Mouse (Mus musculus) lung, adult 2 months (tissue): Measurements from ENCODE around the gene Syt1. TPM values are rescaled to one million over a fixed set of nuclear protein-coding genes. Genes with fewer than 3 reads are reported as not detected.

Experiments used
- DNase-seq: peaks from one replicate; pipeline ENCODE4 v3.0.0; 2022
- H3K4me1 ChIP-seq: fragments of 200-500 bp; 2 replicates; pipeline ENCODE4 v1.6.1; 2011; ENCODE audit warnings: low read length; ENCODE audit not compliant: control insufficient read depth, insufficient read depth
- H3K4me3 ChIP-seq: fragments of 200-500 bp; replicated peaks from 2 replicates; pipeline ENCODE3; 2011; ENCODE audit warnings: low read depth, mild to moderate bottlenecking, control low read depth, low read length; ENCODE audit errors: extremely low read depth
- CTCF ChIP-seq: fragments of 200-500 bp; IDR thresholded peaks from 2 replicates; pipeline ENCODE4 v1.5.1; 2011; ENCODE audit warnings: mild to moderate bottlenecking, low read length, control low read depth; ENCODE audit not compliant: insufficient read depth
- POLR2A ChIP-seq: fragments of 200-500 bp; IDR thresholded peaks from 2 replicates; pipeline ENCODE4 v1.6.1; 2011; ENCODE audit warnings: low read depth, mild to moderate bottlenecking, control low read depth, low read length, borderline replicate concordance; ENCODE audit errors: extremely low read depth
- WGBS: fragments of 180-500 bp; shearing (Covaris S2); methylation state at CpG from one replicate; pipeline ENCODE4 v1.1.7; 2018; 5-methylcytosine and 5-hydroxymethylcytosine counted together
- polyA plus RNA-seq: library from polyadenylated mRNA; depleted of rRNA; stranded (reverse); fragments of >200 nt; gene quantifications from 2 replicates; pipeline ENCODE4 v1.2.3, GENCODE M21; 2012

Gene Syt1
- polyA plus RNA-seq, 1 experiment = 0.17 TPM

GRCm38 (mm10) chr10:108724878-108725277 lies 285.9 kb downstream of the Syt1 start:
- DNase-seq = no peak
- 75% methylated on average over 3 of the region's 3 CpGs for WGBS
- no peaks in the 10 kb centered on the region for H3K4me1 ChIP-seq
- TF ChIP-seq CTCF = no peak
- TF ChIP-seq POLR2A = no peak
- H3K4me3 ChIP-seq = no peak overlapping the region

- no peak for TF ChIP-seq CTCF
- TF ChIP-seq POLR2A = no peak
- Histone ChIP-seq H3K4me1 (no peaks in the 10 kb centered on the region), H3K4me3 (no peak overlapping the region)
- 56% methylated on average over 5 of the region's 5 CpGs for WGBS
- no peak for DNase-seq
Observed at GRCm38 (mm10) chr10:108710514-108710913, 300.3 kb downstream of the Syt1 start.

GRCm38 (mm10) chr10:108705658-108706057 lies 305.1 kb downstream of the Syt1 start:
- DNase-seq = no peak
- Histone ChIP-seq H3K4me3 (no peak overlapping the region), H3K4me1 (no peaks in the 10 kb centered on the region)
- TF ChIP-seq POLR2A (no peak), CTCF (no peak)
- 88% methylated on average over 3 of the region's 3 CpGs for WGBS

GRCm38 (mm10) chr10:108701361-108702128 lies 309.2 kb downstream of the Syt1 start:
- Histone ChIP-seq H3K4me3 (no peak overlapping the region), H3K4me1 (no peaks in the 10 kb centered on the region)
- TF ChIP-seq POLR2A (no peak), CTCF (no peak)
- 72% methylated on average over 14 of the region's 14 CpGs for WGBS
- DNase-seq = no peak

- no peaks in the 10 kb centered on the region for H3K4me1 ChIP-seq
- TF ChIP-seq CTCF = no peak
- no peak for TF ChIP-seq POLR2A
- WGBS = 92% methylated on average over 9 of the region's 9 CpGs
- H3K4me3 ChIP-seq = no peak within 1 kb of the TSS
- DNase-seq = no peak
Observed at GRCm38 (mm10) chr10:108699946-108700345, 310.8 kb downstream of the Syt1 start, which contains the start of gene Gm5136. Gm5136 (minus strand) TSS chr10:108700160.

GRCm38 (mm10) chr10:108697062-108697461 lies 313.7 kb downstream of the Syt1 start:
- 50% methylated on average over 5 of the region's 5 CpGs for WGBS
- no peak for DNase-seq
- Histone ChIP-seq H3K4me3 (no peak overlapping the region), H3K4me1 (no peaks in the 10 kb centered on the region)
- no peak for TF ChIP-seq CTCF
- TF ChIP-seq POLR2A = no peak

GRCm38 (mm10) chr10:108690954-108691353 lies 319.8 kb downstream of the Syt1 start:
- no peak overlapping the region for H3K4me3 ChIP-seq
- TF ChIP-seq CTCF (no peak), POLR2A (no peak)
- H3K4me1 ChIP-seq = no peaks in the 10 kb centered on the region
- no peak for DNase-seq
- 72% methylated on average over 9 of the region's 9 CpGs for WGBS

- no peak overlapping the region for H3K4me3 ChIP-seq
- 53% methylated on average over 4 of the region's 4 CpGs for WGBS
- DNase-seq = no peak
- no peaks in the 10 kb centered on the region for H3K4me1 ChIP-seq
- TF ChIP-seq CTCF (no peak), POLR2A (no peak)
Observed at GRCm38 (mm10) chr10:108686696-108687095, 324.1 kb downstream of the Syt1 start.

- no peak for DNase-seq
- Histone ChIP-seq H3K4me3 (no peak overlapping the region), H3K4me1 (no peaks in the 10 kb centered on the region)
- 36% methylated on average over 14 of the region's 14 CpGs for WGBS
- TF ChIP-seq POLR2A (no peak), CTCF (no peak)
Observed at GRCm38 (mm10) chr10:108679675-108680390, 330.9 kb downstream of the Syt1 start.
